Mouse (Mus musculus): ENCODE data around the gene D630003M21Rik. TPM values are rescaled to one million over a fixed set of nuclear protein-coding genes. Genes with fewer than 3 reads are reported as not detected.

D630003M21Rik gene
- polyA plus RNA-seq (2011; ENCODE audit: insufficient read depth, insufficient read length, low read depth, missing spikeins) = 0.34 and 0.38 TPM in 2 replicates

- no peak within 1 kb of the TSS for H3K9ac ChIP-seq (ENCODE audit: low read depth, poor library complexity, severe bottlenecking)
- H3K36me3 ChIP-seq (ENCODE audit: control insufficient read depth, insufficient read depth, low read length, poor library complexity, severe bottlenecking) = no peaks in the 10 kb centered on the region
- peak within 1 kb of the TSS; percentile 43 for H3K4me3 ChIP-seq (ENCODE audit: low read depth, low read length)
- H3K4me1 ChIP-seq (ENCODE audit: control insufficient read depth, insufficient read depth, low read length) = no peaks in the 10 kb centered on the region
- H3K27me3 ChIP-seq (ENCODE audit: control insufficient read depth, insufficient read depth, low read length, poor library complexity, severe bottlenecking) = no peaks in the 10 kb centered on the region
- TF ChIP-seq CTCF (IDR thresholded peaks at IDR 0.05; ENCODE audit: low read depth, low read length) (no peak), EP300 (IDR thresholded peaks at IDR 0.05; ENCODE audit: insufficient read depth, low read depth, low read length) (no peak)
- no peak within 1 kb of the TSS for H3K27ac ChIP-seq (ENCODE audit: insufficient read depth, low read length)
- H3K9me3 ChIP-seq (replicated peaks; ENCODE audit: control insufficient read depth, insufficient read depth, low read length, poor library complexity, severe bottlenecking) = no peaks in the 10 kb centered on the region
These were observed at the start of gene D630003M21Rik for GRCm38 (mm10) chr2:158228670-158229502. Gene D630003M21Rik (minus strand): TSS chr2:158229222.

GRCm38 (mm10) chr2:158276878-158277277 lies 47.9 kb upstream of the D630003M21Rik start:
- peaks cover 5% of the 10 kb centered on the region for H3K4me1 ChIP-seq (ENCODE audit: control insufficient read depth, insufficient read depth, low read length)
- no peak overlapping the region for H3K9ac ChIP-seq (ENCODE audit: low read depth, poor library complexity, severe bottlenecking)
- TF ChIP-seq POLR2A (IDR thresholded peaks at IDR 0.05; ENCODE audit: insufficient read depth, low read length) = no peak
- no peak for TF ChIP-seq EP300 (IDR thresholded peaks at IDR 0.05; ENCODE audit: insufficient read depth, low read depth, low read length)
- no peak for TF ChIP-seq CTCF (IDR thresholded peaks at IDR 0.05; ENCODE audit: low read depth, low read length)
- H3K27me3 ChIP-seq (ENCODE audit: control insufficient read depth, insufficient read depth, low read length, poor library complexity, severe bottlenecking) = no peaks in the 10 kb centered on the region
- no peaks in the 10 kb centered on the region for H3K36me3 ChIP-seq (ENCODE audit: control insufficient read depth, insufficient read depth, low read length, poor library complexity, severe bottlenecking)
- H3K9me3 ChIP-seq (replicated peaks; ENCODE audit: control insufficient read depth, insufficient read depth, low read length, poor library complexity, severe bottlenecking) = no peaks in the 10 kb centered on the region
- no peak overlapping the region for H3K27ac ChIP-seq (ENCODE audit: insufficient read depth, low read length)
- no peak overlapping the region for H3K4me3 ChIP-seq (ENCODE audit: low read depth, low read length)

GRCm38 (mm10) chr2:158276451-158276850 lies 47.4 kb upstream of the D630003M21Rik start:
- Histone ChIP-seq H3K27ac (ENCODE audit: insufficient read depth, low read length) (no peak overlapping the region), H3K36me3 (ENCODE audit: control insufficient read depth, insufficient read depth, low read length, poor library complexity, severe bottlenecking) (no peaks in the 10 kb centered on the region), H3K27me3 (ENCODE audit: control insufficient read depth, insufficient read depth, low read length, poor library complexity, severe bottlenecking) (no peaks in the 10 kb centered on the region), H3K9ac (ENCODE audit: low read depth, poor library complexity, severe bottlenecking) (no peak overlapping the region), H3K4me3 (ENCODE audit: low read depth, low read length) (no peak overlapping the region), H3K9me3 (replicated peaks; ENCODE audit: control insufficient read depth, insufficient read depth, low read length, poor library complexity, severe bottlenecking) (no peaks in the 10 kb centered on the region), H3K4me1 (ENCODE audit: control insufficient read depth, insufficient read depth, low read length) (peaks cover 3% of the 10 kb centered on the region)
- no peak for TF ChIP-seq EP300 (IDR thresholded peaks at IDR 0.05; ENCODE audit: insufficient read depth, low read depth, low read length)
- TF ChIP-seq POLR2A (IDR thresholded peaks at IDR 0.05; ENCODE audit: insufficient read depth, low read length) = no peak
- no peak for TF ChIP-seq CTCF (IDR thresholded peaks at IDR 0.05; ENCODE audit: low read depth, low read length)

GRCm38 (mm10) chr2:158275811-158276210 lies 46.8 kb upstream of the D630003M21Rik start:
- Histone ChIP-seq H3K27ac (ENCODE audit: insufficient read depth, low read length) (no peak overlapping the region), H3K27me3 (ENCODE audit: control insufficient read depth, insufficient read depth, low read length, poor library complexity, severe bottlenecking) (no peaks in the 10 kb centered on the region), H3K4me1 (ENCODE audit: control insufficient read depth, insufficient read depth, low read length) (no peaks in the 10 kb centered on the region), H3K9me3 (replicated peaks; ENCODE audit: control insufficient read depth, insufficient read depth, low read length, poor library complexity, severe bottlenecking) (no peaks in the 10 kb centered on the region), H3K9ac (ENCODE audit: low read depth, poor library complexity, severe bottlenecking) (no peak overlapping the region), H3K36me3 (ENCODE audit: control insufficient read depth, insufficient read depth, low read length, poor library complexity, severe bottlenecking) (no peaks in the 10 kb centered on the region), H3K4me3 (ENCODE audit: low read depth, low read length) (no peak overlapping the region)
- TF ChIP-seq POLR2A (IDR thresholded peaks at IDR 0.05; ENCODE audit: insufficient read depth, low read length) (no peak), EP300 (IDR thresholded peaks at IDR 0.05; ENCODE audit: insufficient read depth, low read depth, low read length) (no peak), CTCF (IDR thresholded peaks at IDR 0.05; ENCODE audit: low read depth, low read length) (no peak)

- TF ChIP-seq POLR2A (IDR thresholded peaks at IDR 0.05; ENCODE audit: insufficient read depth, low read length) (no peak), CTCF (IDR thresholded peaks at IDR 0.05; ENCODE audit: low read depth, low read length) (no peak), EP300 (IDR thresholded peaks at IDR 0.05; ENCODE audit: insufficient read depth, low read depth, low read length) (no peak)
- Histone ChIP-seq H3K9ac (ENCODE audit: low read depth, poor library complexity, severe bottlenecking) (no peak overlapping the region), H3K27ac (ENCODE audit: insufficient read depth, low read length) (no peak overlapping the region), H3K9me3 (replicated peaks; ENCODE audit: control insufficient read depth, insufficient read depth, low read length, poor library complexity, severe bottlenecking) (no peaks in the 10 kb centered on the region), H3K36me3 (ENCODE audit: control insufficient read depth, insufficient read depth, low read length, poor library complexity, severe bottlenecking) (no peaks in the 10 kb centered on the region), H3K4me1 (ENCODE audit: control insufficient read depth, insufficient read depth, low read length) (no peaks in the 10 kb centered on the region), H3K4me3 (ENCODE audit: low read depth, low read length) (no peak overlapping the region), H3K27me3 (ENCODE audit: control insufficient read depth, insufficient read depth, low read length, poor library complexity, severe bottlenecking) (no peaks in the 10 kb centered on the region)
These were observed 46.3 kb upstream of the D630003M21Rik start for GRCm38 (mm10) chr2:158275349-158275748.

- H3K9ac ChIP-seq (ENCODE audit: low read depth, poor library complexity, severe bottlenecking) = no peak overlapping the region
- TF ChIP-seq POLR2A (IDR thresholded peaks at IDR 0.05; ENCODE audit: insufficient read depth, low read length) = no peak
- no peak for TF ChIP-seq EP300 (IDR thresholded peaks at IDR 0.05; ENCODE audit: insufficient read depth, low read depth, low read length)
- no peak for TF ChIP-seq CTCF (IDR thresholded peaks at IDR 0.05; ENCODE audit: low read depth, low read length)
- H3K4me3 ChIP-seq (ENCODE audit: low read depth, low read length) = no peak overlapping the region
- H3K27ac ChIP-seq (ENCODE audit: insufficient read depth, low read length) = no peak overlapping the region
- H3K27me3 ChIP-seq (ENCODE audit: control insufficient read depth, insufficient read depth, low read length, poor library complexity, severe bottlenecking) = no peaks in the 10 kb centered on the region
- H3K4me1 ChIP-seq (ENCODE audit: control insufficient read depth, insufficient read depth, low read length) = no peaks in the 10 kb centered on the region
- no peaks in the 10 kb centered on the region for H3K36me3 ChIP-seq (ENCODE audit: control insufficient read depth, insufficient read depth, low read length, poor library complexity, severe bottlenecking)
- no peaks in the 10 kb centered on the region for H3K9me3 ChIP-seq (replicated peaks; ENCODE audit: control insufficient read depth, insufficient read depth, low read length, poor library complexity, severe bottlenecking)
These were observed 44.6 kb upstream of the D630003M21Rik start for GRCm38 (mm10) chr2:158273646-158274045.

Measured in ES-Bruce4 (cell line).